Mouse (Mus musculus) neural tube, embryonic 11.5 days (tissue): ENCODE measurements at regions not wholly inside any gene's neighbourhood (a gene's known extent, or its start where the extent isn't known, plus 50 kb on each side); places are given as distances from the start of the nearest gene placed in this dataset.

Experiments
- ATAC-seq: fragments of 200-750 bp; cut with Nextera tagmentation; 2 replicates; pipeline ENCODE4 v1.8.0; 2017; ENCODE audit warnings: moderate number of reproducible peaks, mild to moderate bottlenecking, moderate TSS enrichment, moderate library complexity; ENCODE audit not compliant: insufficient read depth, low FRiP score, low TSS enrichment
- DNase-seq: peaks from one replicate; pipeline ENCODE4 v3.0.0-alpha.2; 2015; ENCODE audit warnings: low spot score
- H3K27ac ChIP-seq: fragments of 300-500 bp; sonication (generic); 2 replicates; pipeline ENCODE4 v1.5.1; 2014; ENCODE audit warnings: low read depth, mild to moderate bottlenecking, low read length
- H3K27me3 ChIP-seq: fragments of 300-500 bp; sonication (generic); 2 replicates; pipeline ENCODE4 v1.6.1; 2014; ENCODE audit warnings: mild to moderate bottlenecking, low read length, mixed read lengths; ENCODE audit not compliant: control insufficient read depth, insufficient read depth
- H3K36me3 ChIP-seq: fragments of 300-500 bp; sonication (generic); 2 replicates; pipeline ENCODE4 v1.6.1; 2014; ENCODE audit warnings: mild to moderate bottlenecking, low read length, moderate library complexity, mixed read lengths; ENCODE audit not compliant: control insufficient read depth, insufficient read depth
- H3K4me1 ChIP-seq: fragments of 300-500 bp; sonication (generic); 2 replicates; pipeline ENCODE4 v1.6.1; 2014; ENCODE audit warnings: low read length, mixed read lengths; ENCODE audit not compliant: control insufficient read depth, insufficient read depth
- H3K4me2 ChIP-seq: fragments of 300-500 bp; sonication (generic); 2 replicates; pipeline ENCODE4 v1.6.1; 2014; ENCODE audit warnings: low read depth, mild to moderate bottlenecking, moderate library complexity
- H3K4me3 ChIP-seq: fragments of 300-500 bp; sonication (generic); 2 replicates; pipeline ENCODE4 v1.5.1; 2014; ENCODE audit warnings: low read depth, low read length
- H3K9ac ChIP-seq: fragments of 300-500 bp; sonication (generic); 2 replicates; pipeline ENCODE4 v1.6.1; 2014; ENCODE audit warnings: mild to moderate bottlenecking, low read length
- H3K9me3 ChIP-seq: fragments of 300-500 bp; sonication (generic); 2 replicates; pipeline ENCODE4 v1.6.1; 2016; ENCODE audit warnings: low read length; ENCODE audit not compliant: control insufficient read depth
- WGBS: fragments of 180-500 bp; shearing (Covaris S2); extraction: QIAGEN DNeasy Blood & Tissue Kit; methylation state at CpG from one replicate; pipeline ENCODE4 v1.1.7; 2014; 5-methylcytosine and 5-hydroxymethylcytosine counted together

GRCm38 (mm10) chr8:98515246-98515645 lies 901.0 kb downstream of the Cdh8 start:
- H3K9me3 ChIP-seq = no peaks in the 10 kb centered on the region
- no peak overlapping the region for H3K27ac ChIP-seq
- H3K4me1 ChIP-seq = no peaks in the 10 kb centered on the region
- H3K36me3 ChIP-seq = no peaks in the 10 kb centered on the region
- 79% methylated on average over 5 of the region's 5 CpGs for WGBS
- DNase-seq = no peak
- H3K27me3 ChIP-seq = no peaks in the 10 kb centered on the region
- no peak overlapping the region for H3K4me3 ChIP-seq
- H3K4me2 ChIP-seq = no peak overlapping the region
- no peak for ATAC-seq
- H3K9ac ChIP-seq = no peak overlapping the region

DNA sequence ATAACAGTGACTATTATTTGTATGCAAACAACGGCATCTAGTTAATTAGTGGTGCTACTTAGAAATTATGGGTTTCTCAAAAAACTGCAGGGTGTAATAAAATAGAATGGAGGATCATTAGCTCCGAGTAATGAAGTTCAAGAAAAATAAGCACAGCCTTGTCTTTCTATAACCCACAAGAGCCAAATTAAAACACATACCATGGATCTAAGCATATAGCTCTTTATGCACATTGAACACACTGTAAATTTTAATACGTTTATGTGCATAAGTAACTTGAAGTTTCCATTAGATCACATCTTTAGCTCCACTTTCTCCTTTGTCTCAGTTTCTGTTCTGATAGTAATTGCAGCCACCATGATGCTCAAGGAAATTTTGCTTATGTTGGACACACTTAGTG lies 919.5 kb downstream of the Cdh8 start:
- no peak overlapping the region for H3K27ac ChIP-seq
- DNase-seq = no peak
- H3K4me2 ChIP-seq = no peak overlapping the region
- ATAC-seq = no peak
- H3K9ac ChIP-seq = no peak overlapping the region
- H3K9me3 ChIP-seq = no peaks in the 10 kb centered on the region
- WGBS = 88% methylated on average over 3 of the region's 3 CpGs
- no peak overlapping the region for H3K4me3 ChIP-seq
- no peaks in the 10 kb centered on the region for H3K27me3 ChIP-seq
- no peaks in the 10 kb centered on the region for H3K36me3 ChIP-seq
- H3K4me1 ChIP-seq = no peaks in the 10 kb centered on the region

GRCm38 (mm10) chr8:98463375-98464030 lies 952.8 kb downstream of the Cdh8 start:
- DNase-seq (no peak), ATAC-seq (no peak; the same call in 1 of the 2 replicates)
- Histone ChIP-seq H3K36me3 (no peaks in the 10 kb centered on the region), H3K9ac (no peak overlapping the region), H3K27me3 (no peaks in the 10 kb centered on the region), H3K4me2 (no peak overlapping the region), H3K4me3 (no peak overlapping the region), H3K4me1 (no peaks in the 10 kb centered on the region), H3K9me3 (no peaks in the 10 kb centered on the region; the same call in 1 of the 2 replicates), H3K27ac (no peak overlapping the region)
- WGBS = 52% methylated on average over 3 of the region's 3 CpGs

DNA sequence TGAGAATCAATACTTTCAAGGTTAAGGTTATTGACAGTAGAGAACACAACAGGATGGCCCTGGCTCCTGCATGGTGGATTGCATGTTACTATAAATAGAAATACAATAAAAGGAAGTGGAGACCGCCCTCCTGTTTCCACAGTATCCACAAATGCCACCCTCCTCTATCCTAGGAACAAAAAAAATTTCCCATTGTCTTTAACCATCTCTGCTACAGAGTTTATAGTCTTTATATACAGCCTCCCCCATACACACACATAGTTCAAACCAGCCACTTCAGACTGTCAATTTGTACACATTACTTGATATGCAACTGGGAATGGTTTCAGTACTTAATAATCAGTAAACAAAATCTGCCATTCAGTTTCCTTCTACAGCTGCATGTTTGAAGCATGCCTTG lies 960.7 kb downstream of the Cdh8 start:
- ATAC-seq (no peak), DNase-seq (no peak)
- H3K27me3 ChIP-seq = no peaks in the 10 kb centered on the region
- 80% methylated on average over 1 of the region's 1 CpGs for WGBS
- H3K9me3 ChIP-seq = no peaks in the 10 kb centered on the region
- H3K4me2 ChIP-seq = no peak overlapping the region
- H3K9ac ChIP-seq = no peak overlapping the region
- H3K27ac ChIP-seq = no peak overlapping the region
- no peaks in the 10 kb centered on the region for H3K36me3 ChIP-seq
- no peaks in the 10 kb centered on the region for H3K4me1 ChIP-seq
- no peak overlapping the region for H3K4me3 ChIP-seq
